Mouse (Mus musculus) MEL (cell line): ENCODE measurements around the gene Gm20388. TPM values are rescaled to one million over a fixed set of nuclear protein-coding genes. Genes with fewer than 3 reads are reported as not detected.

Experiments used
- DNase-seq: peaks from one replicate; pipeline ENCODE4 v3.0.0; 2011; ENCODE audit warnings: low read depth, low spot score
- H3K27ac ChIP-seq: 2 replicates; pipeline ENCODE4 v1.5.1; 2012; ENCODE audit warnings: low read depth, mild to moderate bottlenecking, control low read depth, low read length, moderate library complexity; ENCODE audit not compliant: control insufficient read depth
- H3K27me3 ChIP-seq, 2 experiments: fragments of 150-350 bp in 1 of 2; sonication (generic) in 1 of 2; 2 replicates each; pipeline ENCODE4 v1.6.1; 2012; ENCODE audit warnings: low read length in 2 of 2, mild to moderate bottlenecking in 2 of 2, improper control_type of control experiment in 1 of 2, moderate library complexity in 1 of 2; ENCODE audit not compliant: insufficient read depth in 2 of 2, control insufficient read depth in 1 of 2
- H3K36me3 ChIP-seq, 2 experiments: 2 replicates each; pipeline ENCODE4 v1.6.1; 2012 to 2014; ENCODE audit warnings: low read length in 2 of 2, improper control_type of control experiment in 1 of 2, inconsistent platforms in 1 of 2, mild to moderate bottlenecking in 1 of 2; ENCODE audit not compliant: insufficient read depth in 2 of 2, control insufficient read depth in 1 of 2
- H3K4me1 ChIP-seq, 2 experiments: fragments of 150-350 bp in 1 of 2; sonication (generic) in 1 of 2; 2 replicates each; pipeline ENCODE4 v1.6.1; 2012; ENCODE audit warnings: low read length in 2 of 2, improper control_type of control experiment in 1 of 2, mild to moderate bottlenecking in 1 of 2; ENCODE audit not compliant: insufficient read depth in 2 of 2, control insufficient read depth in 1 of 2
- H3K4me3 ChIP-seq, 2 experiments: fragments of 150-350 bp in 1 of 2; sonication (generic) in 1 of 2; 2 replicates each; pipeline ENCODE4 v1.5.1; 2012; ENCODE audit warnings: low read depth in 2 of 2, low read length in 2 of 2, mild to moderate bottlenecking in 2 of 2, moderate library complexity in 2 of 2, control low read depth in 1 of 2, improper control_type of control experiment in 1 of 2; ENCODE audit not compliant: control insufficient read depth in 1 of 2, insufficient read depth in 1 of 2
- H3K79me2 ChIP-seq: 2 replicates; pipeline ENCODE4 v1.6.1; 2012; ENCODE audit warnings: mild to moderate bottlenecking, low read length, moderate library complexity; ENCODE audit not compliant: control insufficient read depth, poor library complexity, insufficient read depth
- H3K9ac ChIP-seq: 2 replicates; pipeline ENCODE4 v1.6.1; 2012; ENCODE audit warnings: low read depth, mild to moderate bottlenecking, control low read depth, low read length, moderate library complexity; ENCODE audit not compliant: control insufficient read depth, poor library complexity, severe bottlenecking
- H3K9me3 ChIP-seq: fragments of 150-350 bp; sonication (generic); replicated peaks from 2 replicates; pipeline ENCODE4 v1.6.1; 2012; ENCODE audit warnings: mild to moderate bottlenecking, low read length, improper control_type of control experiment, moderate library complexity; ENCODE audit not compliant: insufficient read depth
- ELF1 ChIP-seq: IDR thresholded peaks from 2 replicates; pipeline ENCODE4 v1.6.1; 2014; ENCODE audit warnings: low read depth, mild to moderate bottlenecking, inconsistent platforms, low read length, improper control_type of control experiment, moderate library complexity
- EP300 ChIP-seq, 2 experiments: IDR thresholded peaks; 2 replicates each; pipeline ENCODE4 v1.6.1; 2011; ENCODE audit warnings: improper control_type of control experiment in 2 of 2, low read length in 2 of 2, low read depth in 1 of 2, mild to moderate bottlenecking in 1 of 2
- ETS1 ChIP-seq: IDR thresholded peaks from 2 replicates; pipeline ENCODE4 v1.6.1; 2012; ENCODE audit warnings: low read depth, mild to moderate bottlenecking, inconsistent platforms, low read length, improper control_type of control experiment, moderate library complexity
- GATA1 ChIP-seq: IDR thresholded peaks from 2 replicates; pipeline ENCODE4 v1.6.1; 2011; ENCODE audit warnings: low read depth, low read length, improper control_type of control experiment
- HCFC1 ChIP-seq: IDR thresholded peaks from 2 replicates; pipeline ENCODE4 v1.6.1; 2012; ENCODE audit warnings: low read depth, mild to moderate bottlenecking, inconsistent platforms, low read length, improper control_type of control experiment, moderate library complexity
- MAX ChIP-seq: IDR thresholded peaks from 2 replicates; pipeline ENCODE4 v1.6.1; 2011; ENCODE audit warnings: low read length, improper control_type of control experiment
- MAZ ChIP-seq: IDR thresholded peaks from 2 replicates; pipeline ENCODE4 v1.6.1; 2012; ENCODE audit warnings: low read depth, mild to moderate bottlenecking, inconsistent platforms, low read length, improper control_type of control experiment
- MXI1 ChIP-seq: IDR thresholded peaks from 2 replicates; pipeline ENCODE4 v1.6.1; 2011; ENCODE audit warnings: mild to moderate bottlenecking, low read depth, low read length, improper control_type of control experiment
- MYB ChIP-seq: IDR thresholded peaks from 2 replicates; pipeline ENCODE4 v1.6.1; 2011; ENCODE audit warnings: mild to moderate bottlenecking, low read depth, low read length, improper control_type of control experiment
- MYC ChIP-seq: IDR thresholded peaks from 2 replicates; pipeline ENCODE4 v1.6.1; 2011; ENCODE audit warnings: low read depth, mild to moderate bottlenecking, low read length, improper control_type of control experiment, moderate library complexity
- POLR2AphosphoS5 ChIP-seq: IDR thresholded peaks from 2 replicates; pipeline ENCODE4 v1.6.1; 2012; ENCODE audit warnings: low read depth, borderline replicate concordance, mild to moderate bottlenecking, inconsistent platforms, low read length, moderate library complexity, mixed read lengths
- RCOR1 ChIP-seq: IDR thresholded peaks from 2 replicates; pipeline ENCODE4 v1.6.1; 2012; ENCODE audit warnings: low read depth, mild to moderate bottlenecking, inconsistent platforms, low read length, improper control_type of control experiment
- SIN3A ChIP-seq: IDR thresholded peaks from 2 replicates; pipeline ENCODE4 v1.6.1; 2012; ENCODE audit warnings: low read length, improper control_type of control experiment, inconsistent platforms
- TAL1 ChIP-seq: IDR thresholded peaks from 2 replicates; pipeline ENCODE4 v1.6.1; 2012; ENCODE audit warnings: mild to moderate bottlenecking, inconsistent platforms, low read length, moderate library complexity, mixed read lengths
- TBP ChIP-seq: IDR thresholded peaks from 2 replicates; pipeline ENCODE4 v1.8.0; 2011; ENCODE audit warnings: low read depth, low read length, improper control_type of control experiment
- TCF12 ChIP-seq: IDR thresholded peaks from 2 replicates; pipeline ENCODE4 v1.6.1; 2014; ENCODE audit warnings: low read depth, mild to moderate bottlenecking, inconsistent platforms, low read length, improper control_type of control experiment, moderate library complexity
- UBTF ChIP-seq: IDR thresholded peaks from 2 replicates; pipeline ENCODE4 v1.6.1; 2012; ENCODE audit warnings: low read depth, mild to moderate bottlenecking, inconsistent platforms, low read length, improper control_type of control experiment, moderate library complexity, borderline replicate concordance; ENCODE audit not compliant: insufficient read depth
- USF2 ChIP-seq, 2 experiments: IDR thresholded peaks; 2 replicates each; pipeline ENCODE4 v1.6.1; 2011 to 2012; ENCODE audit warnings: improper control_type of control experiment in 2 of 2, low read length in 2 of 2, borderline replicate concordance in 1 of 2, inconsistent platforms in 1 of 2, low read depth in 1 of 2, mild to moderate bottlenecking in 1 of 2; ENCODE audit not compliant: insufficient read depth in 1 of 2
- ZKSCAN1 ChIP-seq: IDR thresholded peaks from 2 replicates; pipeline ENCODE4 v1.6.1; 2012; ENCODE audit warnings: low read depth, mild to moderate bottlenecking, inconsistent platforms, low read length, improper control_type of control experiment, moderate library complexity
- ZMIZ1 ChIP-seq: IDR thresholded peaks from 2 replicates; pipeline ENCODE4 v1.6.1; 2012; ENCODE audit warnings: low read depth, mild to moderate bottlenecking, inconsistent platforms, low read length, improper control_type of control experiment, moderate library complexity
- polyA plus RNA-seq, 2 experiments: library from polyadenylated mRNA; stranded (reverse) in 1 of 2; unstranded in 1 of 2; fragments of >175 nt in 1 of 2; fragments of >200 nt in 1 of 2; gene quantifications; 2 replicates each; pipeline versions ENCODE4 v1.2.1 to v1.2.4; 2012; ENCODE audit warnings: low replicate concordance in 2 of 2, low read depth in 1 of 2; ENCODE audit not compliant: insufficient read length in 2 of 2, insufficient read depth in 1 of 2, missing spikeins in 1 of 2
- total RNA-seq: library from RNA; depleted of rRNA; stranded (reverse); fragments of 300-350 nt; gene quantifications from 2 replicates; pipeline ENCODE4 v1.2.3, GENCODE M21; 2012

Gene Gm20388
- total and polyA plus RNA-seq, 3 experiments, result 11.1 to 17.8 TPM; not detected in 1

DNA sequence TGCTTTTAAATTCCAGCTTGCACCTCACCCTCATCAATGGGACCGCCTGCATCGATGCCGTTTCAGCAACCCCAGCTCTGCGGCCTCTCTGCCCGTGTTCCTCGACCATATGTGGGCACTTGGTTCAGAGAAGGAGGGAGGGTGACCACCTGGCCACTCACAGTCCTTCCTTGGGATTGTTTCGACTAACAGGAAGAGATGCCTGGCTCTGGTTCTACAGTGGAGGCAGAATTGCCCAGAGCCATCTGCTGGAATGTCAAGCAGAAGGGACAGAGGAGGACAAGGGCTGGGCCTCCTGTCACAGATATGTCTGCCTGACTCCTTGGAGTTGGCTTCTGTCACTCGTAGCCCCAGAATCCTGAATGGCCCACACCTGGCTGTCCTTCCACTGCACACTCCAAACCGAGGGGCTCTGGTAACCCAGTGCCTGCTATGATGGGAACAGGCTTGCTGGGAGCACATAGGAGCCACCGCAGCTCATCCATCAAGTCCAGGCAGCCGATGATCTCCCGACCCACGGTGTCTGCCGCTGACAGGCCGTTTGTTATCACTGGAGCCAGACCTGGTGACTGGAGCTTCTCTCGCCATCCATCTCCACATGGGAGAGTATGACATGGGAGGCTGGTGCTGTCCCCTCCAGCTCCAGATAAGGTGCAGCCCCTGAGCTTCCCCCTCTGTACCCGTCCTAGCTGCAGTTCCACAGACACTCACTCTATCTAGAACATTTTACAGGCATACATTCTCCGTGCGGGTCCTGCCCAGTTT, 2774.6 kb downstream of the Gm20388 start:
- no peak for TF ChIP-seq POLR2AphosphoS5
- TF ChIP-seq EP300 (IDR thresholded peaks at IDR 0.05; ENCODE audit: low read depth in 1 of 2, low read length in 2 of 2), result peak; percentile 62 to 86
- peak; percentile 90 for TF ChIP-seq TAL1
- TF ChIP-seq UBTF, result no peak
- no peak for TF ChIP-seq MYC
- TF ChIP-seq MYB, result peak; percentile 12; the same call in 1 of the 2 replicates
- no peak for TF ChIP-seq USF2 (IDR thresholded peaks at IDR 0.05; ENCODE audit: borderline replicate concordance in 1 of 2, insufficient read depth in 1 of 2, low read depth in 1 of 2, low read length in 2 of 2)
- no peak for TF ChIP-seq MAZ
- TF ChIP-seq ZKSCAN1, result no peak
- TF ChIP-seq TCF12, result peak; percentile 82
- TF ChIP-seq HCFC1, result no peak
- peak; percentile 73; the same call in 1 of the 2 replicates for TF ChIP-seq GATA1
- TF ChIP-seq RCOR1, result no peak
- TF ChIP-seq ZMIZ1, result no peak
- TF ChIP-seq ELF1, result no peak
- TF ChIP-seq MXI1, result no peak
- TF ChIP-seq ETS1, result peak; percentile 50; the same call in 1 of the 2 replicates
- TF ChIP-seq MAX, result no peak
- TF ChIP-seq TBP, result 0 out of 2 replicates have a peak, but pooled peaks have one; percentile 42
- TF ChIP-seq SIN3A, result no peak
- H3K9ac ChIP-seq, result no peak overlapping the region
- peaks cover 14 to 62% of the 10 kb centered on the region in 2 experiments for H3K4me1 ChIP-seq
- peaks cover 41 to 70% of the 10 kb centered on the region in 2 experiments for H3K36me3 ChIP-seq
- H3K9me3 ChIP-seq, result no peaks in the 10 kb centered on the region
- DNase-seq, result peak; percentile 76
- H3K4me3 ChIP-seq, result no peak overlapping the region
- H3K79me2 ChIP-seq, result peaks cover 85% of the 10 kb centered on the region
- H3K27me3 ChIP-seq, result no peaks in the 10 kb centered on the region
- peak overlapping the region; percentile 8; the same call in 1 of the 2 replicates for H3K27ac ChIP-seq

DNA sequence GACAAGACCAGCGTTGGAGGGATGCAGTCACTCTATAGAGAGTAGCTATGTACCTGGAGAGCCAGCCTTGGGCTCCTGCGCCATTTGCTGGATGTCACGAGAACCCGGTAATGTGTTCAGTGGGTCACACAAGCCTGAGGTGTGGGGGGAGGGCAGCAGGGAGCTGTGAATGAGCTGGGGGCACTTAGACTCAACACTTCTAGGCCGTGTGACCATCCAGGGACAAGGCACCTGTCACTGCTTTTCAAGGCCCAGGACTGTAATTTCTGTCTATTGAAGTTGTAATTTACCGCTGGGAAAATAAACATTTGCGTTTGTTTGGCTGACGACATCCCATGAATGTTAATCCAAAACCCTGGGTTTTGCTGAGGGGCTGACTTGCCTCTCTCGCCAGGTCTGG, 2776.2 kb downstream of the Gm20388 start:
- no peak overlapping the region for H3K9ac ChIP-seq
- H3K4me3 ChIP-seq, result no peak overlapping the region
- H3K79me2 ChIP-seq, result peaks cover 88% of the 10 kb centered on the region
- peaks cover 31 to 81% of the 10 kb centered on the region in 2 experiments for H3K36me3 ChIP-seq
- TF ChIP-seq POLR2AphosphoS5 (0 out of 2 replicates have a peak, but pooled peaks have one; percentile 19), TCF12 (no peak), ETS1 (no peak), SIN3A (no peak)
- TF ChIP-seq, all 39 proteins: peak for 1
- no peaks in the 10 kb centered on the region for H3K27me3 ChIP-seq
- H3K9me3 ChIP-seq, result no peaks in the 10 kb centered on the region
- no peak for DNase-seq
- H3K27ac ChIP-seq, result no peak overlapping the region
- H3K4me1 ChIP-seq, result peaks cover 16 to 76% of the 10 kb centered on the region in 2 experiments
